ENCODE assay signal across 12 mouse cellular contexts in genomic region chr1:159977786-159978185, GRCm38 (mm10).
DNase-seq lines count a peak whose midpoint lies in the region; ATAC-seq and TF ChIP-seq lines count a peak whose summit lies in the region.
"Had no signal": no experiment of that assay in that cellular context is flagged by ENCODE, and none has a peak within 500 bp of the region (broad histone marks: within the 10 kb centered on the region; RNA-seq: fewer than 3 reads in every experiment).

No protein-coding gene starts in this region.

- WGBS in lung, postnatal 0 days: 29% methylated on average over 2 of the region's 2 CpGs
- WGBS in heart, embryonic 13.5 days: 15% methylated on average over 2 of the region's 2 CpGs
- WGBS in midbrain, postnatal 0 days: 61% methylated on average over 2 of the region's 2 CpGs
- WGBS in midbrain, embryonic 15.5 days: 71% methylated on average over 2 of the region's 2 CpGs

- DNase-seq in lung, postnatal 10 days: peak; percentile 50
- no peak for DNase-seq in lung, postnatal 0 days (ENCODE audit: low spot score)
- peak; percentile 63 to 73 for DNase-seq in adrenal gland, postnatal 36 days
- DNase-seq in kidney, postnatal 4 days: peak; percentile 5 to 19
- DNase-seq in midbrain, postnatal 0 days (ENCODE audit: low spot score): no peak
- DNase-seq: cerebellum, postnatal 25 days; thymus, postnatal 25 days had no signal

- TF ChIP-seq EP300 in lung, postnatal 0 days (IDR thresholded peaks at IDR 0.05): no peak

- H3K9me3 ChIP-seq in lung, postnatal 0 days (ENCODE audit: low read length): no peaks in the 10 kb centered on the region
- H3K9me3 ChIP-seq in heart, embryonic 13.5 days: no peaks in the 10 kb centered on the region
- H3K9me3 ChIP-seq in midbrain, postnatal 0 days (ENCODE audit: low read length): no peaks in the 10 kb centered on the region
- H3K9me3 ChIP-seq in midbrain, embryonic 15.5 days: no peaks in the 10 kb centered on the region
- H3K9me3 ChIP-seq: forebrain, embryonic 10.5 days; limb, embryonic 13.5 days had no signal

- no peak overlapping the region for H3K4me3 ChIP-seq in lung, postnatal 0 days (ENCODE audit: low read depth, low read length)
- no peak overlapping the region for H3K4me3 ChIP-seq in heart, embryonic 13.5 days
- H3K4me3 ChIP-seq in midbrain, postnatal 0 days (ENCODE audit: low read depth, low read length): no peak overlapping the region
- no peak overlapping the region for H3K4me3 ChIP-seq in midbrain, embryonic 15.5 days
- H3K4me3 ChIP-seq: forebrain, embryonic 10.5 days; limb, embryonic 13.5 days had no signal

- H3K4me1 ChIP-seq in lung, postnatal 0 days (ENCODE audit: insufficient read depth, low read depth, low read length): no peaks in the 10 kb centered on the region
- H3K4me1 ChIP-seq in heart, embryonic 13.5 days: peaks cover 8% of the 10 kb centered on the region
- H3K4me1 ChIP-seq in midbrain, postnatal 0 days (ENCODE audit: insufficient read depth, low read length): no peaks in the 10 kb centered on the region
- no peaks in the 10 kb centered on the region for H3K4me1 ChIP-seq in midbrain, embryonic 15.5 days
- H3K4me1 ChIP-seq: forebrain, embryonic 10.5 days; limb, embryonic 13.5 days had no signal

- no peak overlapping the region for H3K27ac ChIP-seq in lung, postnatal 0 days (ENCODE audit: low read length)
- H3K27ac ChIP-seq in heart, embryonic 13.5 days (replicated peaks): 0 out of 2 replicates have a peak overlapping the region, but pooled peaks have one; percentile 10
- H3K27ac ChIP-seq in midbrain, postnatal 0 days (ENCODE audit: low read depth, low read length): no peak overlapping the region
- H3K27ac ChIP-seq in midbrain, embryonic 15.5 days: no peak overlapping the region
- H3K27ac ChIP-seq: forebrain, embryonic 10.5 days; limb, embryonic 13.5 days had no signal

- no peaks in the 10 kb centered on the region for H3K36me3 ChIP-seq in lung, postnatal 0 days (ENCODE audit: insufficient read depth, low read length)
- no peaks in the 10 kb centered on the region for H3K36me3 ChIP-seq in heart, embryonic 13.5 days
- no peaks in the 10 kb centered on the region for H3K36me3 ChIP-seq in midbrain, postnatal 0 days (ENCODE audit: insufficient read depth, low read length)
- H3K36me3 ChIP-seq in midbrain, embryonic 15.5 days (replicated peaks): no peaks in the 10 kb centered on the region
- H3K36me3 ChIP-seq: forebrain, embryonic 10.5 days; limb, embryonic 13.5 days had no signal

- no peaks in the 10 kb centered on the region for H3K27me3 ChIP-seq in lung, postnatal 0 days (replicated peaks; ENCODE audit: insufficient read depth, low read length)
- H3K27me3 ChIP-seq in heart, embryonic 13.5 days (replicated peaks): no peaks in the 10 kb centered on the region
- H3K27me3 ChIP-seq in midbrain, postnatal 0 days (ENCODE audit: insufficient read depth, low read length): no peaks in the 10 kb centered on the region
- H3K27me3 ChIP-seq in midbrain, embryonic 15.5 days (replicated peaks): no peaks in the 10 kb centered on the region
- H3K27me3 ChIP-seq: limb, embryonic 13.5 days had no signal

- no peak for ATAC-seq in lung, postnatal 0 days
- no peak for ATAC-seq in heart, embryonic 13.5 days (ENCODE audit: extremely low read depth, insufficient number of reproducible peaks, low FRiP score, low TSS enrichment)
- no peak for ATAC-seq in midbrain, postnatal 0 days (ENCODE audit: low FRiP score)
- ATAC-seq in erythroid progenitor cell, adult 5-6 weeks (replicated peaks; ENCODE audit: low FRiP score, poor library complexity, severe bottlenecking): no peak
- no peak for ATAC-seq in midbrain, embryonic 15.5 days (replicated peaks)

- TF ChIP-seq CTCF in lung, postnatal 0 days (IDR thresholded peaks at IDR 0.05): no peak
- no peak for TF ChIP-seq CTCF in midbrain, postnatal 0 days (IDR thresholded peaks at IDR 0.05)

- no peak overlapping the region for H3K4me2 ChIP-seq in lung, postnatal 0 days (replicated peaks; ENCODE audit: low read depth, low read length)
- no peak overlapping the region for H3K4me2 ChIP-seq in heart, embryonic 13.5 days
- H3K4me2 ChIP-seq in midbrain, postnatal 0 days (ENCODE audit: low read depth, low read length, poor library complexity, severe bottlenecking): no peak overlapping the region
- H3K4me2 ChIP-seq in midbrain, embryonic 15.5 days: no peak overlapping the region
- H3K4me2 ChIP-seq: limb, embryonic 13.5 days had no signal

- no peak overlapping the region for H3K9ac ChIP-seq in lung, postnatal 0 days (replicated peaks; ENCODE audit: low read depth)
- H3K9ac ChIP-seq in heart, embryonic 13.5 days: no peak overlapping the region
- H3K9ac ChIP-seq in midbrain, postnatal 0 days (replicated peaks; ENCODE audit: low read length, poor library complexity, severe bottlenecking): no peak overlapping the region
- no peak overlapping the region for H3K9ac ChIP-seq in midbrain, embryonic 15.5 days
- H3K9ac ChIP-seq: limb, embryonic 13.5 days had no signal

Comparison
In these comparisons a context has a peak if more than half of its experiments do, and no peak if none do; other contexts are left out.
1. DNase-seq: peak in lung, postnatal 10 days (single experiment), adrenal gland, postnatal 36 days (2 of 2) and kidney, postnatal 4 days (2 of 2); none in lung, postnatal 0 days (single experiment) and midbrain, postnatal 0 days (single experiment).